Mouse (Mus musculus) limb, embryonic 12.5 days (tissue): ENCODE results near the gene Hsd17b6. TPM values are rescaled to one million over a fixed set of nuclear protein-coding genes. Genes with fewer than 3 reads are reported as not detected.

Experiments used
- ATAC-seq: fragments of 200-750 bp; cut with Nextera tagmentation; 2 replicates; pipeline ENCODE4 v1.8.0; 2017; ENCODE audit warnings: low read depth, moderate TSS enrichment; ENCODE audit not compliant: insufficient number of reproducible peaks, insufficient read depth, low FRiP score, low TSS enrichment
- H3K27ac ChIP-seq: fragments of 300-500 bp; sonication (generic); 2 replicates; pipeline ENCODE4 v1.5.1; 2016; ENCODE audit warnings: mild to moderate bottlenecking, moderate library complexity
- H3K27me3 ChIP-seq: fragments of 300-500 bp; sonication (generic); 2 replicates; pipeline ENCODE4 v1.6.1; 2016; ENCODE audit warnings: mild to moderate bottlenecking, moderate library complexity
- H3K36me3 ChIP-seq: fragments of 300-500 bp; sonication (generic); 2 replicates; pipeline ENCODE4 v1.6.1; 2016; ENCODE audit warnings: mild to moderate bottlenecking, moderate library complexity
- H3K4me1 ChIP-seq: fragments of 300-500 bp; sonication (generic); replicated peaks from 2 replicates; pipeline ENCODE4 v1.6.1; 2016
- H3K4me2 ChIP-seq: fragments of 300-500 bp; sonication (generic); 2 replicates; pipeline ENCODE4 v1.6.1; 2016; ENCODE audit warnings: mild to moderate bottlenecking, moderate library complexity
- H3K4me3 ChIP-seq: fragments of 300-500 bp; sonication (generic); replicated peaks from 2 replicates; pipeline ENCODE4 v1.5.1; 2016; ENCODE audit warnings: mild to moderate bottlenecking
- H3K9ac ChIP-seq: fragments of 300-500 bp; sonication (generic); replicated peaks from 2 replicates; pipeline ENCODE4 v1.6.1; 2016; ENCODE audit warnings: mild to moderate bottlenecking, moderate library complexity
- H3K9me3 ChIP-seq: fragments of 300-500 bp; sonication (generic); 2 replicates; pipeline ENCODE4 v1.6.1; 2016; ENCODE audit warnings: mild to moderate bottlenecking, moderate library complexity
- WGBS: fragments of 180-500 bp; shearing (Covaris S2); methylation state at CpG from one replicate; pipeline ENCODE4 v1.1.7; 2016; 5-methylcytosine and 5-hydroxymethylcytosine counted together
- polyA plus RNA-seq: library from polyadenylated mRNA; unstranded; fragments of >200 nt; fragmentation: Nextera tagmentation; extraction: Ambion mirVana; gene quantifications from 2 replicates; pipeline ENCODE4 v1.2.1, GENCODE M21; 2016

Hsd17b6 gene
- polyA plus RNA-seq, 1 experiment from 2014 or later, result not detected

DNA sequence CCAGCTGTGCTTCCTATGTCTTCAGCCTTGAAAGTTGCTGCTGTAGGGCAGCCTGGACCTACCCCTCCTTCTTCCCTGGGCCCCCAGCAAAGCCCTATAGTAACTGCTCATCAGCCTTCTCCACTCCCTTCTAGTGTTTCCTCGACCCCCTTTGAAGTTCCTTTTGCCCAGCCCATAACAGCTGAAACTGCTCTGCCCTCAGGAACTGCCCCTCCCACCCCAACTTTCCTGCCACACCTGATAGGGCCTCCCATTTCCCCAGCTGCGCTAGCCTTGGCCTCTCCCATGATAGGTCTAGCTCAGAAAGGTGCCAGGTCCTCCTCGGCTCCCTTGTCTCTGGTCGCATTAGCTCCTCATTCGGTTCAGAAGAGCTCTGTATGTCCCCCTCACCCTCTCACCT, 31.8 kb upstream of the Hsd17b6 start:
- Histone ChIP-seq H3K4me3 (peak overlapping the region; percentile 13; the same call in 1 of the 2 replicates), H3K4me2 (no peak overlapping the region), H3K9me3 (no peaks in the 10 kb centered on the region), H3K27ac (no peak overlapping the region; the same call in 1 of the 2 replicates), H3K9ac (no peak overlapping the region; the same call in 1 of the 2 replicates), H3K36me3 (peaks cover 63% of the 10 kb centered on the region), H3K27me3 (no peaks in the 10 kb centered on the region), H3K4me1 (peaks cover 37% of the 10 kb centered on the region)
- WGBS, result 44% methylated on average over 5 of the region's 5 CpGs
- no peak for ATAC-seq

DNA sequence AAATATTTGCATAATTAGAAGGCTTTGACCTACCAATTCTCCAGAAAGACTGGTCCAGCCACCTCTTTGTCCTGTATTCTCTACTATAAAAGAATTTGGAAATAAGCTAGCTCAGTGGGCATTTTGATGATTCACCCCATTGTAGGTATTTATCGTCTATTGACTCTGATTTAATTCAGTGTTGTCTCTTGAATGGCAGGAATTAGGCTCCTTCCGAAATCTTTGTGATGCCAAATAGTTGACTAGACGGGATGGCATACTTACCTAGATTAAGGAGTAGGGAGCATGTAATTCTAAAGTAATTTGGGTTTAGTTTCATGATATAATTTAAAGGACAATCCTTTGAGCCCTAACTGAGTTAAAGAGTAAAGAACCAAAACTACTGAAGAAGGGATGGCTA, 30.5 kb upstream of the Hsd17b6 start:
- H3K36me3 ChIP-seq, result peaks cover 51% of the 10 kb centered on the region
- WGBS, result 83% methylated on average over 3 of the region's 3 CpGs
- no peaks in the 10 kb centered on the region for H3K27me3 ChIP-seq
- H3K9ac ChIP-seq, result no peak overlapping the region
- peak overlapping the region; percentile 77 for H3K4me2 ChIP-seq
- no peak overlapping the region for H3K27ac ChIP-seq
- H3K9me3 ChIP-seq, result no peaks in the 10 kb centered on the region
- 0 out of 2 replicates have a peak overlapping the region, but pooled peaks have one; percentile 0 for H3K4me3 ChIP-seq
- ATAC-seq, result no peak
- peaks cover 37% of the 10 kb centered on the region for H3K4me1 ChIP-seq

- 4% methylated on average over 10 of the region's 10 CpGs for WGBS
- H3K4me1 ChIP-seq, result peaks cover 37% of the 10 kb centered on the region
- peak overlapping the region; percentile 77 for H3K4me2 ChIP-seq
- peak overlapping the region; percentile 95 for H3K4me3 ChIP-seq
- ATAC-seq, result no peak
- H3K9me3 ChIP-seq, result no peaks in the 10 kb centered on the region
- peaks cover 42% of the 10 kb centered on the region for H3K36me3 ChIP-seq
- peak overlapping the region; percentile 96; the same call in 1 of the 2 replicates for H3K27ac ChIP-seq
- H3K27me3 ChIP-seq, result no peaks in the 10 kb centered on the region
- peak overlapping the region; percentile 98 for H3K9ac ChIP-seq
These were observed 29.5 kb upstream of the Hsd17b6 start for GRCm38 (mm10) chr10:128036746-128037425.

GRCm38 (mm10) chr10:128030860-128031259, 23.4 kb upstream of the Hsd17b6 start:
- no peak for ATAC-seq
- no peaks in the 10 kb centered on the region for H3K9me3 ChIP-seq
- no peak overlapping the region for H3K27ac ChIP-seq
- no peak overlapping the region for H3K4me3 ChIP-seq
- 86% methylated on average over 2 of the region's 2 CpGs for WGBS
- peaks cover 59% of the 10 kb centered on the region for H3K36me3 ChIP-seq
- H3K4me1 ChIP-seq, result peaks cover 3% of the 10 kb centered on the region; the same call in 1 of the 2 replicates
- H3K4me2 ChIP-seq, result no peak overlapping the region
- H3K27me3 ChIP-seq, result no peaks in the 10 kb centered on the region
- no peak overlapping the region for H3K9ac ChIP-seq

DNA sequence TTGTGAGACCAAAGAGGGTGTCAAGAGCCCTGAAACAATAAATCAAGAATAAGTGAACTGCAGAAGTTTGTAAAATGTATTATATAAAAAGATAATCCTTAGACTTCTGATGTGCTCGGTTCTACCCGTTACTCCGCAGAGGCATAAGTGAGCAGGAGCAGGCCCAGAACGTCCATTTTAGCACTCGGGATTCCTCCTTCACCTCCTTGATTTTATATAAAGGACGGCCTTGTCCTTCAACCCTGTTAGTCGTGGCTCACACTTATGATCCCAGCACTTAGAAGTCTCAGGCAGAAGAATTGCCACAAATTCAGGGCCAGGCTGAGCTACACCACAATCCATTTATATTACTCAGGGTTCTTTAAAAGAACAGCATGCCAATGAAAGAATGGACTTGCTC, 22.5 kb upstream of the Hsd17b6 start:
- Histone ChIP-seq H3K9ac (no peak overlapping the region), H3K4me2 (no peak overlapping the region), H3K27ac (no peak overlapping the region), H3K9me3 (no peaks in the 10 kb centered on the region), H3K36me3 (peaks cover 67% of the 10 kb centered on the region), H3K4me1 (peaks cover 3% of the 10 kb centered on the region; the same call in 1 of the 2 replicates), H3K4me3 (no peak overlapping the region), H3K27me3 (no peaks in the 10 kb centered on the region)
- ATAC-seq, result no peak
- WGBS, result 92% methylated on average over 7 of the region's 7 CpGs

GRCm38 (mm10) chr10:128023496-128023895, 16.1 kb upstream of the Hsd17b6 start:
- Histone ChIP-seq H3K4me2 (no peak overlapping the region), H3K9me3 (no peaks in the 10 kb centered on the region), H3K36me3 (peaks cover 90% of the 10 kb centered on the region), H3K4me3 (no peak overlapping the region), H3K9ac (no peak overlapping the region), H3K27me3 (no peaks in the 10 kb centered on the region), H3K27ac (no peak overlapping the region), H3K4me1 (no peaks in the 10 kb centered on the region)
- ATAC-seq, result no peak
- WGBS, result 95% methylated on average over 10 of the region's 10 CpGs

GRCm38 (mm10) chr10:128022196-128022595, 14.8 kb upstream of the Hsd17b6 start:
- Histone ChIP-seq H3K4me1 (no peaks in the 10 kb centered on the region), H3K36me3 (peaks cover 85% of the 10 kb centered on the region), H3K9me3 (no peaks in the 10 kb centered on the region), H3K27ac (no peak overlapping the region), H3K27me3 (no peaks in the 10 kb centered on the region), H3K4me3 (no peak overlapping the region), H3K4me2 (no peak overlapping the region), H3K9ac (no peak overlapping the region)
- ATAC-seq, result no peak
- WGBS, result 95% methylated on average over 5 of the region's 5 CpGs

GRCm38 (mm10) chr10:128015068-128015934, 7.9 kb upstream of the Hsd17b6 start, which contains the start of gene Prim1:
TSS of gene Prim1 (plus strand) at chr10:128015168.
- 6% methylated on average over 31 of the region's 31 CpGs for WGBS
- Histone ChIP-seq H3K9me3 (no peaks in the 10 kb centered on the region), H3K27ac (peak within 1 kb of the TSS; percentile 93), H3K4me3 (peak within 1 kb of the TSS; percentile 62), H3K36me3 (peaks cover 22% of the 10 kb centered on the region), H3K4me2 (peak within 1 kb of the TSS; percentile 63), H3K27me3 (no peaks in the 10 kb centered on the region), H3K4me1 (no peaks in the 10 kb centered on the region), H3K9ac (peak within 1 kb of the TSS; percentile 79)
- peak; percentile 90 for ATAC-seq

- Histone ChIP-seq H3K9ac (no peak overlapping the region), H3K4me2 (no peak overlapping the region), H3K27me3 (no peaks in the 10 kb centered on the region), H3K4me1 (no peaks in the 10 kb centered on the region), H3K9me3 (no peaks in the 10 kb centered on the region), H3K4me3 (no peak overlapping the region), H3K27ac (no peak overlapping the region), H3K36me3 (no peaks in the 10 kb centered on the region)
- ATAC-seq, result no peak; the same call in 1 of the 2 replicates
- WGBS, result 80% methylated on average over 5 of the region's 5 CpGs
These were observed 2.3 kb upstream of the Hsd17b6 start for GRCm38 (mm10) chr10:128009735-128010134.

- Histone ChIP-seq H3K4me1 (no peaks in the 10 kb centered on the region), H3K4me2 (no peak overlapping the region), H3K9ac (no peak overlapping the region), H3K27ac (no peak overlapping the region), H3K36me3 (no peaks in the 10 kb centered on the region), H3K4me3 (no peak overlapping the region), H3K9me3 (no peaks in the 10 kb centered on the region), H3K27me3 (no peaks in the 10 kb centered on the region)
- 13% methylated on average over 4 of the region's 4 CpGs for WGBS
- ATAC-seq, result peak; percentile 77
These were observed 937 bp upstream of the Hsd17b6 start for GRCm38 (mm10) chr10:128008207-128008889.

DNA sequence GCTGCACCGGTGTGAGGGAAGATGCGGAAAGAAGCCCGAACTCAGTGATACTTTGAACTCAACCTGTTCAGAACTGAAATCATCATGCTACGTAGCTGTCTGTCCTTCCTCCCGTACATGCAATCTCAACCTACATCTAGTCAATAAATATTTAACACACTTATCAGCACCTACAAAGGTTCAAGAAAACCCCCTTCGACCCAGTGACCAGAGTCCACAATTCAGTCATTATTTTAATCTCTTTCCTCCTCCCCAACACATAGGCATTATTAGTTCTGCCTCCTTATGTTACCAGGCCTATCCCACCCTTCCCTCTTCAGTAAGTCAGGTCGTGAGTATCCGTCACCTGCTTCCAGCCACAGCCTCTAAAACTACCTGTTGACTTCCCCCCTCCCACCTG, 1.9 kb downstream of the Hsd17b6 start:
- Histone ChIP-seq H3K9ac (no peak overlapping the region), H3K27ac (no peak overlapping the region), H3K36me3 (no peaks in the 10 kb centered on the region), H3K4me3 (no peak overlapping the region), H3K27me3 (no peaks in the 10 kb centered on the region), H3K4me2 (no peak overlapping the region), H3K9me3 (no peaks in the 10 kb centered on the region), H3K4me1 (no peaks in the 10 kb centered on the region)
- WGBS, result 87% methylated on average over 8 of the region's 8 CpGs
- ATAC-seq, result no peak
